Mouse (Mus musculus): ENCODE measurements around the gene Emsy. TPM values are rescaled to one million over a fixed set of nuclear protein-coding genes. Genes with fewer than 3 reads are reported as not detected.

Gene Emsy
- total RNA-seq, 2 experiments from 2014 or later = 16.0 to 16.5 TPM

- intact Hi-C loops (cut with DNase I) = loop anchor here (1.0 kb wide), 1 partner anchor 100 kb away; no protein-coding TSS in a partner anchor
- no peak for DNase-seq
These were observed 72.0 kb downstream of the Emsy start for GRCm38 (mm10) chr7:98584555-98584954.

GRCm38 (mm10) chr7:98581266-98581665, 75.3 kb downstream of the Emsy start:
- DNase-seq = no peak
- intact Hi-C loops (cut with DNase I) = no loop called here

DNA sequence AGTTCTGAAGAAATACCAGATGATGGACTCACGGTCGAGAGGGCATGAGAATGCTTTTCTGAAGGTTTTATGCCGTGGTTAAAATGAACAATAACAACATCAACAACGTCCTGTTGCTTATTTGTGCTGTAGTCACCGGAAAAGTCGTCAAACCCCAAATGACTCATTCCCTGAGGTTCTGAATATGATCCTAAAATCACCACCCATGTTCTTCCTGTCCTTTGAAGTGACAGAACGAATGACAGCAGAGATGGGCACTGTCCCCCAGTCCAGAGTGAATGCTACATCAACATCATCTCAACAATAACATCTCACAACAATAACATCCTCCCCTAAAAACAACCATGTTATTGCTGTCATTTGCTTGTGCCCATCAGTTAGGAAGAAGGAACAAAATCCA, 76.1 kb downstream of the Emsy start:
- DNase-seq = no peak
- intact Hi-C loops (cut with DNase I) = no loop called here

- intact Hi-C loops (cut with DNase I) = no loop called here
- no peak for DNase-seq
These were observed 76.9 kb downstream of the Emsy start for GRCm38 (mm10) chr7:98579731-98580130.

DNA sequence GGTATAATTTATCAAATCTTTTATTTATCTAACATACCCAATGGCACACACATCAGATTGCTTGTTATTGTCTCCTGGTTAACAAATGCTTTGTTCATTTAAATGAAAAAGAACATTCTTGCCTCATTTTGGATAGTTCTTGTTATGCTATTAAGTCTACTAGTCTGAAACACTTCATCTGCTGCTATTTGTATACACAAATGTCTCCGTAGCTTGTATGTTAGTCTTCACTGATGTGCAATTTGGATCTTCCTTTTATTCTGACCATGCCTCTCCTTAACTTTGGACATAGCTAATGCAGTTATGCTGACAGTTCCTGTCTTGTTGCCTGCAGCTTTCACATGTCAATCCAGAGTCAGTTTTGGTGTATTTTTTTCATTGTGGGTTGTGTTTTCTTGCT, 79.1 kb downstream of the Emsy start:
- intact Hi-C loops (cut with DNase I) = no loop called here
- DNase-seq = no peak

- intact Hi-C loops (cut with DNase I) = no loop called here
- no peak for DNase-seq
These were observed 80.8 kb downstream of the Emsy start for GRCm38 (mm10) chr7:98575651-98576239.

- no peak for DNase-seq
These were observed 81.8 kb downstream of the Emsy start for GRCm38 (mm10) chr7:98574771-98575191.

DNA sequence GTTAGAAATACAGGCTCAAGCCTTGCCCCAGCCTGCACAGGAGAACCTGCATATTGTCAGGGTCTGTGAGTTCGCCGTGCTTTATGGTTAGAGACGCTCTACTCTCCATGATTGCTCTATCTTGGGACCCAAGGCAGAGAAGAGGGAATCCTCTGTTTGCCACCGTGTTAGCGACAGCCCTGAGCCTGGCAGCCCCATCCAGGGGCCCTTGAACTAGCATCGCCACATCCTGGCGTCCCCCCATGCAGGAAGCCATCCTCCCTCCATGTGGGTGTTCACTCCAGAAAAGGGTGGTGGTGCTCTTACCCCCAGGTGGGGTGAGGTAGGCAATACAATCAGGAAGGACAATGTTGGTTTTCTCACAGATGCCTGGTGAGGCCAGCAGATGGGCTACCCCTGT, 82.3 kb downstream of the Emsy start:
- DNase-seq = no peak

More at GRCm38 (mm10) chr7:98574771-98575191, 81.8 kb downstream of the Emsy start:
- intact Hi-C loops (cut with DNase I) = loop anchor here (5.0 kb wide), 1 partner anchor 77 kb away; no protein-coding TSS in a partner anchor

GRCm38 (mm10) chr7:98573231-98573781, 83.3 kb downstream of the Emsy start:
- intact Hi-C loops (cut with DNase I) = loop anchor here (5.0 kb wide), 1 partner anchor 76 kb away; no protein-coding TSS in a partner anchor
- no peak for DNase-seq

More for the DNA sequence above, 82.3 kb downstream of the Emsy start:
- intact Hi-C loops (cut with DNase I) = loop anchor here (5.0 kb wide), 1 partner anchor 77 kb away; no protein-coding TSS in a partner anchor

- peak in 1 of 2 experiments; percentile 31 for DNase-seq
- intact Hi-C loops (cut with DNase I) = loop anchor here (5.0 kb wide), 1 partner anchor 75 kb away; no protein-coding TSS in a partner anchor
These were observed 84.2 kb downstream of the Emsy start for GRCm38 (mm10) chr7:98572223-98572868.

GRCm38 (mm10) chr7:98570824-98571505, 85.6 kb downstream of the Emsy start:
- no peak for DNase-seq

DNA sequence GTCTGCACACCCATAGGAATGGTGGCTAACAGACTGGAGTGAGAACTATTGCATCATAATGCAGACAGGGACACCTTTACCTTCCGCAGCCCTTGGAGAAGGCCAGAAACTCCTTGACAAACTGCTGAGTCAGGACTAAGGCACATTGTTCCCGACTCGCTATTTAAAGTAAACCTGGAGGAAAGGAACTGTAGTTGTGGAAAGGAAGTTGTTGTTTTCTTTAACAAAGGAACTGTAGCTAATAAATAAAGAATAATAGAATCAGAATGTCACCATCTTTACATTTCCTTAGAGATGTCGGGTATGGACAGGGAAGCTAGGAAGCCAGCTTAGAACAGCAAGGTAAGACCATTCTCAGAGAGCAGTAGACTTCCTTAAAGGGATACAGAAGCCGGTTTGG, 89.5 kb downstream of the Emsy start:
- DNase-seq = no peak
- intact Hi-C loops (cut with DNase I) = no loop called here

More at GRCm38 (mm10) chr7:98570824-98571505, 85.6 kb downstream of the Emsy start:
- intact Hi-C loops (cut with DNase I) = loop anchor here (5.0 kb wide), 1 partner anchor 74 kb away; no protein-coding TSS in a partner anchor

DNA sequence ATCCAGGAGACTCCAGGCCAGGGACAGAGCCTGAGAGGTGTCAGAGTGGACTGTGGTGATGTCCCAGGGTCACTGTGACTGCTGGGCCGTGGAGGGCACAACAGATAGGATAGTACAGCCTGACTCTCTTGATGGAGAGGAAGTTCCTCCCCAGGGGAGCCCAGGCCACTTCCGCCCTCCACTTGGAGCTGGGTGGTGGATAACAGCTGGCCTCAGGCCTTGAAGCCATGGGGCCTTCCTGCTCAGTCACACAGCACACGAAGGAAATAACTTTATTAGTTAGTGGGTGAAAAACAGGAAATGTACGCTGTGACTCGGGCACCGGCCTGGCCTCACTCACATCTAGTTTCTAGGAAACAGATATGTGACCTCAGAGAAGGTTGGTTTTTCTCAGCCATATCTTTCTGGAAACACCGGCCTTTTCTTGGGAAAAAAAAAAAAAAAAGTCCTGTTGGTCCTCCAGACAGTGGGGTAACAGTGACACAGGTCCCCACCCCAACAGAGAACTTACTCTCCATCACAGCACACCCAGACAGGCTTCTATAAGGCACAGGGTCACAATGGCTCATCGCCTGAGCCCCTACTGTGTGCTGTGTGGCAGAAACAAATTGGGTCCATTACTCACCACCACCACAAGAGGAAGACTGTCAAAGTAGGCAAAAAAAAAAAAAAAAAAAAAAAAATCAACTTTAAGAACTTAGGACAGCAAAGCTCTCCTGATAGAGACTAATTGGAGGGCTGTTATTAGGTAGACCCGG, 91.8 kb downstream of the Emsy start:
- no peak for DNase-seq
- intact Hi-C loops (cut with DNase I) = no loop called here

GRCm38 (mm10) chr7:98563991-98564390, 92.6 kb downstream of the Emsy start:
- DNase-seq = no peak
- intact Hi-C loops (cut with DNase I) = no loop called here

- no peak for DNase-seq
- intact Hi-C loops (cut with DNase I) = no loop called here
These were observed 93.6 kb downstream of the Emsy start for GRCm38 (mm10) chr7:98562966-98563365.

DNA sequence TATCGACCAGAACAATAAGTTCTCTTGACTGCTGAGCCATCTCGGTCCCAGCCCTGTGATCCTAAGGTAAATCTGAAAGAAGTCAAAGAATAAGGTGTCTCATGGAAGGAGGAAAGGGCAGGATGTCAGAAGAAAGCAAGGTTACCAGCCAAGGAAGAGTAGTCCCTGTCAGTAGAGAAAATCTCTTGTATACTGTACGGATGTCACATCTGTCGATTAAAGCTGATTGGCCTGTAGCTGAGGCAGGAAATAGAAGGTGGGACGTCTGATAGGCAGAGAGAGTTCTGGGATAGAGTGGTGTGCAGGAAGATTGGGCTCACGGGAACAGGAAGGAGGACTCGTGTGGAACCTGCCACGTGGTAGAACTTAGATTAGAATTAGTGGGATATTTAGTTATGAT, 94.4 kb downstream of the Emsy start:
- no peak for DNase-seq
- intact Hi-C loops (cut with DNase I) = no loop called here

GRCm38 (mm10) chr7:98561556-98562164, 94.9 kb downstream of the Emsy start:
- no peak for DNase-seq
- intact Hi-C loops (cut with DNase I) = no loop called here

DNA sequence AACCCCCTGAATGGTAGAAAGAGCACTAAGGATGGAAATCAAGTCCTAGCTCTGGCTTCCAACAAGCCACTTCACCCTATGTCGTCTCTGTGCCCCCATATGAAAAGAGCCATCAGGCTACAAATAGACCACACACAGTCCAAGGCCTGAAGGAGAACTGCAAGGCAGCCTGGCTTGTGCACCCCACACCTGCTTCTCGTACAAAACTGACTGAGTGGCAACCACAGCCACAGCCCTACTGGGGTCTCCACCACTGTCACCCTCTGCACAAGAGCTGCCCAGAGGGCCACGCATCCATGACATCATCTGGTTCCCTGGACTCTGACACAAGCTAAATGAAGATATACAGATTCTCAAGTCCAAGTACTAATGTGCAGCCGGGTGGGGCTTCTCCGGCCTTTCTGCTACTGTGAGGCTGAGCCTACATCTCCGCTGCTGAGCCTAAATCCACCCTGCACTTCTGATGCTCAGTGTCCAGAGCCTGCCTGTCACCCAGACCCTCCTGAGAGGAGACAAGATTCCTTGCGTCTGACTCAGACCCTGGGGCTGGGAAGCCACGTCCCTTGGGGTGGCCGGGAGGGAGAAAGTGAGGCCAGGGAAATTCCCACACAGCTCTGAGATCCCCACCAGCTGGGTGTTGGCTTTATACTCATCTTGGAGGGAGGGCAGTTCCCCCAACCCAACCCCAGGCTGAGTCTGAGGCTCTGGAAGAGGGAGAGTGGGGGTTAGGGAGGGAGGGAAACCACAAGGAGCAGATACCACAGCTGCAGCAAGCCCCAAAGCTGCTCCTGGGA, 98.3 kb downstream of the Emsy start:
- peak in 1 of 2 experiments; percentile 34 for DNase-seq
- intact Hi-C loops (cut with DNase I) = no loop called here
